Mouse (Mus musculus) liver, adult 2 months (tissue): ENCODE results near the gene Hira.
A peak's percentile ranks its signal among the peaks of the same experiment; 100 is the strongest.

Source experiments
- CTCF ChIP-seq: fragments of 200-500 bp; IDR thresholded peaks from 2 replicates; pipeline ENCODE4 v1.5.1; 2011; ENCODE audit warnings: low read depth, low read length, control low read depth
- POLR2A ChIP-seq: fragments of 200-500 bp; IDR thresholded peaks from 2 replicates; pipeline ENCODE4 v1.6.1; 2011; ENCODE audit warnings: low read length, control low read depth; ENCODE audit not compliant: insufficient read depth; ENCODE audit errors: extremely low read depth

GRCm38 (mm10) chr16:18877386-18878090 is 701 bp downstream of the Hira start:
- TF ChIP-seq CTCF (peak; percentile 21; the same call in 1 of the 2 replicates), POLR2A (0 out of 2 replicates have a peak, but pooled peaks have one; percentile 18)
